Mouse (Mus musculus): ENCODE measurements at regions not wholly inside any gene's neighbourhood (a gene's known extent, or its start where the extent isn't known, plus 50 kb on each side); places are given as distances from the start of the nearest gene placed in this dataset.

DNA sequence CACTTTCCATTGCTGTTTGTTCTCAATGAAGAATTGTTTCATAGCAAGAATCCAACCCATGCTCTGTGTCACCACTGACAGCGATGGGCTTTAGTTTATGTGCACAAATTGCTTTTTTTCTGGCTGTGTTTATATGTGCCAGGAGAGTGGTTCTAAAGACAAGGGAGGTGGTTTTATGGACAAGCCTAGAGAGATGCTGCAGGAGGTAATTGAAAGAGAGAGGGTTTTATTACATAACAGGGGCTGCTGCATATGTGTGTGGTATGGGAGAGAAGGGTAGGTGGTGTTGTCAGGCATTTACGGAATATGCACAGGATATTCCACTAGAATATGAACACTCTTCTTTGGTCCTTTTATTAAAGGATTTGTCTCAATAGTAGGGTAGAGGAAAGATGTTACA, 340.2 kb downstream of the Btg1 start:
- Histone ChIP-seq H3K4me1 (replicated peaks) (no peaks in the 10 kb centered on the region), H3K36me3 (replicated peaks) (no peaks in the 10 kb centered on the region), H3K4me3 (replicated peaks) (no peak overlapping the region), H3K9me3 (replicated peaks) (no peaks in the 10 kb centered on the region), H3K9ac (no peak overlapping the region), H3K4me2 (no peak overlapping the region), H3K27me3 (no peaks in the 10 kb centered on the region), H3K27ac (replicated peaks) (no peak overlapping the region)
- no peak for ATAC-seq (ENCODE audit: insufficient read depth)
- WGBS (ENCODE audit: insufficient replicate concordance), result 51% methylated on average over 2 of the region's 2 CpGs

DNA sequence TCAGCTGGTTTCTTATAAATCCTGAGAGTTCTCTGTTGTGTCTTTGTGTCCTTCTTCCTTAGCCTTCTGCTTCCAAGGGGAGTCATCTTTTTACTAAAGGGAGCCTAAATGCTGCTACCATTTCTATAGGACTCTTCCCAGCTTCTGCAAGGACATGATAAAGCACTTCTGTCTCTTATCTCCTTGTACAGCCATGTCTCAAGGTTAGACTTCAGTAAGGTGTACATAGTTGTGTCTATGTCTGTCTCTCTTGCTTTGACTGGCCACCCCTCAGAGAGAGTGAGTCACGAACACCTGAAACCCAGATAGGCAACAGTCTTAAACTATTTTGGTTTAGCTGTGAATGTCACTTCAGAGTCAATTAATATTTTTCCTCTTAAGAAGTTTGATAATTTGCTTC, 353.0 kb downstream of the Btg1 start:
- no peaks in the 10 kb centered on the region for H3K4me1 ChIP-seq (replicated peaks)
- WGBS (ENCODE audit: insufficient replicate concordance), result 31% methylated on average over 1 of the region's 1 CpGs
- H3K27ac ChIP-seq (replicated peaks), result no peak overlapping the region
- no peak overlapping the region for H3K4me2 ChIP-seq
- H3K27me3 ChIP-seq, result no peaks in the 10 kb centered on the region
- no peak overlapping the region for H3K4me3 ChIP-seq (replicated peaks)
- peak; percentile 56 for ATAC-seq (ENCODE audit: insufficient read depth)
- H3K9me3 ChIP-seq (replicated peaks), result no peaks in the 10 kb centered on the region
- H3K9ac ChIP-seq, result no peak overlapping the region
- H3K36me3 ChIP-seq (replicated peaks), result no peaks in the 10 kb centered on the region

DNA sequence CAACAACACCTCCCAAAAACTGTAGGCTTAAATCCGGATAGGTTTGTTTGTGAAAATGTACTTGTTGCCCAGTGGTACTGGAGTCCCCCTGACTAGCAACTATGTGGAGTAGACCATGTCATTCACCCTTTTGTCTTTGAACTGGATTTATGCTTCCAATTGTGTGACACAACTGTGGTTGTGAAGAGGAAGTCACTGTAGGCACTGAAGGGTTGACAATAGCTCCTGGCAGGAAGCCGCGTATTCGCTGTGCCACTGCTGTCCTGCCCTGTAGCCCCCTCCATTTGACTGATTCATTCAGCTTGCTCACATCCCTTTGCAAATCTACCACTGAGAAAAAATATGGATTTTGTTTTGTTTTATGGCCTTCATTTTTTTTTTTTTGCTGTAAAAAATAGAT, 353.9 kb downstream of the Btg1 start:
- no peak overlapping the region for H3K9ac ChIP-seq
- no peaks in the 10 kb centered on the region for H3K4me1 ChIP-seq (replicated peaks)
- H3K36me3 ChIP-seq (replicated peaks), result no peaks in the 10 kb centered on the region
- 42% methylated on average over 4 of the region's 4 CpGs for WGBS (ENCODE audit: insufficient replicate concordance)
- no peak for ATAC-seq (ENCODE audit: insufficient read depth)
- H3K4me2 ChIP-seq, result no peak overlapping the region
- no peaks in the 10 kb centered on the region for H3K27me3 ChIP-seq
- H3K4me3 ChIP-seq (replicated peaks), result no peak overlapping the region
- no peak overlapping the region for H3K27ac ChIP-seq (replicated peaks)
- no peaks in the 10 kb centered on the region for H3K9me3 ChIP-seq (replicated peaks)

DNA sequence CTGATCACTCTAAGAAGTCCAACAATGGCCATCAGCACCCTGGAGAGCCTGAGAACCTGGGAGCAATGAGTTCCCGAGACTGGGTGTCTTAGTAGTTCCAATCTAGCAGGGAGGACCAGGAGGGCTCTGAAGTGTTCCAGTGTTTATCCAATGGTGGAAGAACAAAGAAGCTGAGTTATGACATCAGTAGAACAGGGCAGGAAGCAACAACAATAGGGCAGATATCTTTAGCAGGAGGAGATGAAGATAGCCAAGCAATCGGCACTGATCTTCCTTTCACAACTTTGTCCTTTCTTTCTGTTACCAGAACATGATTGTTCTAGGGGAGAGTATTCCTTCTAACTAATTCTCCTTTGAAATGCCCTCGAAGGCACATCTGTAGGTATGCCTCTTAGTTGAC, 355.0 kb downstream of the Btg1 start:
- Histone ChIP-seq H3K36me3 (replicated peaks) (no peaks in the 10 kb centered on the region), H3K27me3 (no peaks in the 10 kb centered on the region), H3K4me2 (no peak overlapping the region), H3K9me3 (replicated peaks) (no peaks in the 10 kb centered on the region), H3K27ac (replicated peaks) (no peak overlapping the region), H3K4me1 (replicated peaks) (no peaks in the 10 kb centered on the region), H3K9ac (no peak overlapping the region), H3K4me3 (replicated peaks) (no peak overlapping the region)
- no peak for ATAC-seq (ENCODE audit: insufficient read depth)
- WGBS (ENCODE audit: insufficient replicate concordance), result 49% methylated on average over 3 of the region's 3 CpGs

DNA sequence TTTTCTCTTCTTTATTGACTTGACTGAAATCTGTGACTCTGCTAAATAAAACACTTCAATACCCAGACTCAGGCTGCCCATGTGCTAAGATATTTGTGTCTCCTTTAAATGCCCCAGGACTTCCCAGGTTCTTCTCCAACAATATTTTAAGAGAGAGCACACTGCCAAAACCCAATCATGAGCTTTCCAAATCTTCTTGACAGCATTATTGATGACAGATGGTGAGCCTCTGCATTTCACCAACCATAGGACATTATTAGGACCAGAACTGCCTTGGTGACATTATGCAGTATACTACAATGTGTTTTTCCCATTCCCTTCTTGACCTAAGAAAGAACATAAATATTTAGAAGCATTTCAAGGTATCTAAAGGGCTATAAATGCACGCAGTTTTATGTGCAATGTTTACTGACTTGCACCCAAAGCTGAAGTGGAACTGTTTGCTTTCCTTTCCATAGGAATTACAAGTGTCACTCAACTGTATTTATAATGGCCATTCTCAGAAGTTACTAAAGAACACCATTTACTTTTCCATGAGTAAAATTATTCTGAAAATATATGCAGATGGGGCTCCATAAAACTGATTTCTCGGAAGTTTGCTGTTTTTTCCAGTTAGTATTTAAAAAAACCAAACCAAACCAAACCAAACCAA, 357.6 kb downstream of the Btg1 start:
- no peak overlapping the region for H3K4me2 ChIP-seq
- 50% methylated on average over 2 of the region's 2 CpGs for WGBS (ENCODE audit: insufficient replicate concordance)
- no peak overlapping the region for H3K27ac ChIP-seq (replicated peaks)
- ATAC-seq (ENCODE audit: insufficient read depth), result no peak
- H3K36me3 ChIP-seq (replicated peaks), result no peaks in the 10 kb centered on the region
- no peak overlapping the region for H3K9ac ChIP-seq
- no peaks in the 10 kb centered on the region for H3K9me3 ChIP-seq (replicated peaks)
- H3K4me1 ChIP-seq (replicated peaks), result no peaks in the 10 kb centered on the region
- no peak overlapping the region for H3K4me3 ChIP-seq (replicated peaks)
- no peaks in the 10 kb centered on the region for H3K27me3 ChIP-seq

DNA sequence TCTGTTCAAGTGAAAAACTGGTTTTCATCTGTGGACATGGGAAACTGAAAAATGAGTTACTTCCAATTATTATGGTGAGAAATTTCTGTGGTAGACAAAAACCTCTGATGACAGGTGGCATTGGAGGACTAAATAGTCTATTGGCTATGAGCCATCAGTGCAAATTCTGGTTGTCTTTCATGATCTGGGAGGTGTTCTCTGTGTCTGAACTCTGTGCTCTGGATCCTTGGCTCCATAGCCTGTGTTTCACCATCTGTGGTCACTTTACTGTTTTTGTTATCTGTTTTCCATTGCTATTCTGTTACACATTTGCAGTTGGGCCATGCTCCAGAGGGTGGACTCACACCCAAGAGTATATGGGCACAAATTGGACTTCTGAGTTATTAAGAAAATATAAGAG, 359.9 kb downstream of the Btg1 start:
- Histone ChIP-seq H3K4me2 (no peak overlapping the region), H3K27me3 (no peaks in the 10 kb centered on the region), H3K4me3 (replicated peaks) (no peak overlapping the region), H3K36me3 (replicated peaks) (no peaks in the 10 kb centered on the region), H3K4me1 (replicated peaks) (no peaks in the 10 kb centered on the region), H3K9me3 (replicated peaks) (no peaks in the 10 kb centered on the region), H3K27ac (replicated peaks) (no peak overlapping the region), H3K9ac (no peak overlapping the region)
- ATAC-seq (ENCODE audit: insufficient read depth), result no peak

DNA sequence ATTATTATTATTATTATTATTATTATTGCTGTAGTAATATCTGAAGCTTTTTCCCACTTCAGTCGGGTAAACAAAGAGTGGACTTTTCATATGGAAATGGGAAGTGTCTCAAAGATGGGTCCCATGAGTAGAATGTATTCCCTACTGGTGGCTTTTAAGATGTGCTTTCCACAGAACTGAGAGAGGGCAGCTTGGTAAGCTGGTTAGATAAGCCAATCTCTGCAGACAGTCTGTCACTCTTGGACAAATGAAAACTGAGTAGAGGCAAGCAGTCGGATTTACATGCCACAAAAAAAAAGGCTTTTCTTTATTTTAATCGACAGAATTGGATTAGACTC, 363.7 kb downstream of the Btg1 start:
- H3K9me3 ChIP-seq (replicated peaks), result no peaks in the 10 kb centered on the region
- no peak overlapping the region for H3K4me2 ChIP-seq
- H3K36me3 ChIP-seq (replicated peaks), result no peaks in the 10 kb centered on the region
- H3K27me3 ChIP-seq, result no peaks in the 10 kb centered on the region
- no peak overlapping the region for H3K4me3 ChIP-seq (replicated peaks)
- WGBS (ENCODE audit: insufficient replicate concordance), result 57% methylated on average over 3 of the region's 3 CpGs
- no peaks in the 10 kb centered on the region for H3K4me1 ChIP-seq (replicated peaks)
- ATAC-seq (ENCODE audit: insufficient read depth), result no peak
- H3K9ac ChIP-seq, result no peak overlapping the region
- H3K27ac ChIP-seq (replicated peaks), result no peak overlapping the region

DNA sequence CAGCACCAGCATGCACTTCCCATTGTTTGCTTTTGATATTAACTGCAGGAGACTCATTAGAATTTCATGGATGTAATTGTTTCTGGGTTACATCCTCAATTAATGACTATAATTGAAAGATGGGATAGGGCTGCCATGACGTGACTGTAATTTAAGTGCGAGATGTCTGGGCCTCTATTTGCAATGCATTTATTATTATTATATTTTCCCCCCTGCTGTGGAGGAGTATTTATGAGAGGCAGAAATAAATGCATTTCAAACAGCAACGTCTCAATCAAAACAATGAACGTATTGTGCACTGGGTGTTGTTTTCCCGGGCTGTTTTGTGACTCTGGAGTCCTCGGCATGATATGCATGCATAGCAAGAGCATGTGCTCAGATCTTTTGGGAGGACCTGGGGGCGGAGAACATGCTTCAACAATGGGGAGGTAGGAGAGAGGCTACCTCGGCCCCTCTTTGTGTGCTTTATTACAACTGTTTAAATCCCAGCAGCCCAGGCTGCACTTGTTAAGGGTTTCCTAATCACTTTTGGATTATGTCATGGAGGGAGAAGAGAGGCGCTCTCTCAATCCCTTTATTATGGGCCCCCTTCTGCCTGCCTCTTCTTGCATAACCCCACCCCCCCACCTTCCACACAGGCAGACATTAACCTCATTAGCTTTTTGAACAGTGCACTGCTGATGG, 364.2 kb downstream of the Btg1 start:
- Histone ChIP-seq H3K36me3 (replicated peaks) (no peaks in the 10 kb centered on the region), H3K27ac (replicated peaks) (no peak overlapping the region), H3K4me2 (no peak overlapping the region), H3K4me1 (replicated peaks) (no peaks in the 10 kb centered on the region), H3K4me3 (replicated peaks) (no peak overlapping the region), H3K9ac (no peak overlapping the region), H3K9me3 (replicated peaks) (no peaks in the 10 kb centered on the region), H3K27me3 (no peaks in the 10 kb centered on the region)
- WGBS (ENCODE audit: insufficient replicate concordance), result 62% methylated on average over 9 of the region's 9 CpGs
- no peak for ATAC-seq (ENCODE audit: insufficient read depth)

DNA sequence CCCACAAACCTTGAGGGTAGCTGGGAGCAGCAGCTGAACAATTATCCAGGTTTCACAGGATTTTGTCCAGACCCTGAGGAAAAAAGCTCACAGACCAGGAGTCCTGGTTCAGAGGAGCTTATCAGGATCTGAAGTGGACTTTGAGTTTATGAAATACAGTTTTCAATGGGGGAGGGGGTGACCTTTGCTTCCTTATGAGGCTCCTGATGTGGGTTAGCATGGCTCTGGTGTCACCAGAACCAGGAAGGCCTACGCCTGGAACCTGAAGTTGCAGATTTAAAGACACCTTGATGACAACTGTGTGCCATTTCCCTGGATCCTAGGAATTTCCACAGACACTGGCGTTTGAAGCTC, 364.7 kb downstream of the Btg1 start:
- H3K4me3 ChIP-seq (replicated peaks), result no peak overlapping the region
- no peaks in the 10 kb centered on the region for H3K36me3 ChIP-seq (replicated peaks)
- no peak for ATAC-seq (ENCODE audit: insufficient read depth)
- 50% methylated on average over 2 of the region's 2 CpGs for WGBS (ENCODE audit: insufficient replicate concordance)
- H3K9ac ChIP-seq, result no peak overlapping the region
- no peak overlapping the region for H3K27ac ChIP-seq (replicated peaks)
- no peaks in the 10 kb centered on the region for H3K27me3 ChIP-seq
- H3K4me2 ChIP-seq, result no peak overlapping the region
- no peaks in the 10 kb centered on the region for H3K4me1 ChIP-seq (replicated peaks)
- H3K9me3 ChIP-seq (replicated peaks), result no peaks in the 10 kb centered on the region

DNA sequence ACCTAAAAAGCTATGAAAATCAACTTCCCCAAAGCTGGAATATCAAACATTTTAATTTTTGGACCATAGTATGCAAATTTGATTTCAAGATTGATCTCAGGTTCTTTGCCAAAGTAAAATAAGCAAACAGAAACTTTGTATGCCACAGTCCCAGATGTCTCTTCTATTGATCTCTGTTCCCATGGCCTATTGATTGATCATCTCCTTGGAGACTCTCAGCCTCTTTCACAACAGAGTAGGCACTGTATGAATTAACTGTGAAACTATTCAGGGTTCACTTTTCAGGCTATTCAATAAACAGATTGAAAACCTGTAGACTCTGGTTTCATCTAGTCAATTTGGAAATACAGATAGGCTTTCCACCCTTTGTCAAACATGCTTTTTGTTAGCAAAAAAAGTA, 384.1 kb downstream of the Btg1 start:
- H3K4me1 ChIP-seq (replicated peaks), result no peaks in the 10 kb centered on the region
- no peak overlapping the region for H3K27ac ChIP-seq (replicated peaks)
- H3K4me2 ChIP-seq, result no peak overlapping the region
- no peaks in the 10 kb centered on the region for H3K36me3 ChIP-seq (replicated peaks)
- H3K27me3 ChIP-seq, result no peaks in the 10 kb centered on the region
- no peak for ATAC-seq (ENCODE audit: insufficient read depth)
- H3K9me3 ChIP-seq (replicated peaks), result no peaks in the 10 kb centered on the region
- no peak overlapping the region for H3K4me3 ChIP-seq (replicated peaks)
- no peak overlapping the region for H3K9ac ChIP-seq

DNA sequence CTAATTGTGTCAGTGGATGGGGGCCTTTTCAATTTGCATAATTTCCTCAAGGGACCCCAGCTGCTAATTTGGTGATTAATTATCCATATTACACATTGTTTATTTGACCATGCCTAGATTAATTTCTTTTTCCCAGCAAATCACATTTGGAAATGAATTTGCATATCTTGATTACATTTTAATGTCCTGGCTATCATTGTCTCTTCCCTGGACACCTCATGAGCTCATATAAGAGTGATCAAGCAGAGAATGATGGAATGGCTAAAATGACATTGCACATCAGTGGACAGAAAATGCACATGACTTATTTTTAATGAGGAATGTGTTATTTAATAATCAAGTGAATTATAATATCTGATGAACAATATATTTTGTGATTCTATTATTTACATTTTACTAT, 392.1 kb downstream of the Btg1 start:
- no peak overlapping the region for H3K4me3 ChIP-seq (replicated peaks)
- no peak overlapping the region for H3K27ac ChIP-seq (replicated peaks)
- no peaks in the 10 kb centered on the region for H3K4me1 ChIP-seq (replicated peaks)
- no peaks in the 10 kb centered on the region for H3K36me3 ChIP-seq (replicated peaks)
- no peak for ATAC-seq (ENCODE audit: insufficient read depth)
- no peak overlapping the region for H3K4me2 ChIP-seq
- H3K9me3 ChIP-seq (replicated peaks), result no peaks in the 10 kb centered on the region
- H3K9ac ChIP-seq, result no peak overlapping the region
- no peaks in the 10 kb centered on the region for H3K27me3 ChIP-seq

DNA sequence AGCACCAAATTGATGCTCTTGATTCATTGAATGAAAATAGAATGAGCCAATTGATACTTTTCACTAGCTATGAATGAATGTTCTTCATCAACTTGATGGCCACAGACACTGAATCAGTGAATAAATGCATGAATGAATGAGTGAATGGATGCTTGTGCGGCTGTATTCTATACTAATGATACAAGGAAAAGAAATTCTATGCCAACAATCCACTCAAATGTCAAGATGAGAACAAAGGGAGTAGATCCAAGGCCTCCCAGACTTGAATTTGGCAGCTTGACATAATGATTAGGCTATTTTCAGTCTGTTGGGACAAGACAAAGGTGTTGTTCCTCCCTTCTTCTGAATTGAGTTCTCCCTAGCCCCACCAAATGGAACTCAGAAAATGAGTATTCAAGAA, 393.1 kb downstream of the Btg1 start:
- no peaks in the 10 kb centered on the region for H3K27me3 ChIP-seq
- H3K4me2 ChIP-seq, result no peak overlapping the region
- no peaks in the 10 kb centered on the region for H3K9me3 ChIP-seq (replicated peaks)
- H3K36me3 ChIP-seq (replicated peaks), result no peaks in the 10 kb centered on the region
- H3K9ac ChIP-seq, result no peak overlapping the region
- no peak overlapping the region for H3K27ac ChIP-seq (replicated peaks)
- WGBS (ENCODE audit: insufficient replicate concordance), result 65% methylated on average over 1 of the region's 1 CpGs
- no peak overlapping the region for H3K4me3 ChIP-seq (replicated peaks)
- H3K4me1 ChIP-seq (replicated peaks), result no peaks in the 10 kb centered on the region
- ATAC-seq (ENCODE audit: insufficient read depth), result no peak
